Mouse (Mus musculus): ENCODE data around the gene Ifit2.
"Not testable (repeated sequence)": the region's sequence is repeated elsewhere in the genome, so short reads cannot be mapped to it uniquely, and the experiment has no call there.

- not testable (repeated sequence) for TF ChIP-seq CTCF (IDR thresholded peaks at IDR 0.05; ENCODE audit: low read depth); EP300 (optimal IDR thresholded peaks at IDR 0.05)
Observed at GRCm38 (mm10) chr19:34601888-34602287, 51.4 kb downstream of the Ifit2 start, which contains the start of gene Ifit1bl1.

Data from stomach, postnatal 0 days (tissue).